Mouse (Mus musculus) embryo, embryonic 10.5 days (tissue): ENCODE measurements around the gene Apom.

ENCODE experiments used
- DNase-seq: peaks from one replicate; pipeline ENCODE4 v3.0.0-alpha.2; 2015; ENCODE audit warnings: low spot score

Apom gene

DNA sequence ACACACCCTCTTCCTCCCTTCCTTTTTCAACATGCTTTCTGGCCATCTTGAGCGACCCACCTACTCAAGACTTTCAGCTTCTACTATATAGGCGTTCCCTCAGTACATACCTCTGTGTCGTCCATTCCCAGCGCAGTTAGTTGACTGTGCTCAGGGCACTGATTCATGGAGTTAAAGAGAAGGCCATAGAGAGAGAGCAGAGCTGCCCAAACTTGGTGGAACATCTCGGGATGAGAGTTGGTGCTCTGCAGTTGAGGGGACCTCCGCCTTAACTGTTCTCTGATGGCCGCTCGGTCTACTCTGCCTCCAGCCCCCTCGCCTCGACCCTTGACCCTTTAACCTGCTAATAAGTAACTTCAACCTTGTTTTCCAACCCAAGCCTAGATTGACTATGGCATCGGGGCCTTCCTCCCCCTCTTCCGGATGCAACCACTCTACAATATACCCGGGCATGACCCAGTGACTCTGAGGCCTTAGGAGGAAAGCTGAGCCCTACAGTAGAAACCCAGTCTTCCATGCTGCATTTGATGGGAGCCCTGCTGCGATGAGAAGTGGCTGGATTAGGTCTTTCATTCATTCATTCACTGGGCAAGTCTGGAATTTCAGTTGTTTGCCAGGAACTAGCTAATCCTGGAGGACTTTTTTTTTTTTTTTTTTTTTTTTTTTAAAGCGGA is at the start of gene Apom:
Apom (minus strand) TSS at position 551 of the 674 bp plus-strand sequence.
- DNase-seq = no peak

GRCm38 (mm10) chr17:35180093-35180492 is 48.2 kb upstream of the Apom start:
- DNase-seq = no peak

GRCm38 (mm10) chr17:35178528-35178927 is 46.7 kb upstream of the Apom start:
- peak; percentile 81 for DNase-seq

DNA sequence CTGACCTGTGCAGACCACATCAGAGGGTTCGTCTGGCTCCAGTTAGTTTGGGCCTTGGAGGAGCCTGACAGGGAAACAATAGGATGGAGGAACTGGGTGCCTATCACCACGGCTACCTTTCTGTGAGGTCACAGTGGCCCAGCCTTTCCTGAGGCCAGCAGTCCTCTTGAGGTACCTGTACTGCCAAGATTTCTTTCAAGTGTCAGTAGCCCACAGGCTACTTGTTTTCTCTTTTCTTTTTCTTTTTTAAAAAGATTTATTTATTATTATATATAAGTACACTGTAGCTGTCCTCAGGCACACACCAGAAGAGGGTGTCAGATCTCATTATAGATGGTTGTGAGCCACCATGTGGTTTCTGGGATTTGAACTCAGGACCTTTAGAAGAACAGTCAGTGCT is 44.1 kb upstream of the Apom start, which contains the start of gene Aif1:
Aif1 (minus strand) TSS at position 101 of the 400 bp plus-strand sequence.
- DNase-seq = no peak

DNA sequence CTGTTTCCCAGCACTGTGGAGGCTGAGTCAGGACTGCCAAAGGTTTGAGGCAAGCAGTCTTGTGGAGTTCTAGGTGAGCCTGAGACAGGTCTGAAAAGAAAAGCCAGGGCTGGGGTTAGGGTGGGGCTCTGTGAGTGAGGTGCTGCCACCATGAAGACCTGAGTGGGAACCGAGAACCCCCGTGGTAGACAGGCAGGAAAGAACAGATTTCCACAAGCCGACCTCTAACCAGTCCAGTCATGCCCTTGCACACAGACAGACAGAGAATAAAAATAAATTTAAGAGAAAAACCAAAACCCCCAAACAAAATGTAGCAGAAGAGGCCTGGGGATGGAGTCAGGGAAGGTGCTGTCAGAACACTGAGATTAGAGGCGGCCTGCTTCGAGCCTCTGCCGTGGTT is 43.5 kb upstream of the Apom start:
- DNase-seq = no peak

- DNase-seq = no peak
These were observed 42.5 kb upstream of the Apom start for GRCm38 (mm10) chr17:35174201-35174977.

GRCm38 (mm10) chr17:35173329-35173728 is 41.5 kb upstream of the Apom start:
- no peak for DNase-seq

GRCm38 (mm10) chr17:35172445-35173234 is 40.8 kb upstream of the Apom start:
- no peak for DNase-seq

GRCm38 (mm10) chr17:35168541-35169207 is 36.8 kb upstream of the Apom start:
- peak; percentile 87 for DNase-seq

DNA sequence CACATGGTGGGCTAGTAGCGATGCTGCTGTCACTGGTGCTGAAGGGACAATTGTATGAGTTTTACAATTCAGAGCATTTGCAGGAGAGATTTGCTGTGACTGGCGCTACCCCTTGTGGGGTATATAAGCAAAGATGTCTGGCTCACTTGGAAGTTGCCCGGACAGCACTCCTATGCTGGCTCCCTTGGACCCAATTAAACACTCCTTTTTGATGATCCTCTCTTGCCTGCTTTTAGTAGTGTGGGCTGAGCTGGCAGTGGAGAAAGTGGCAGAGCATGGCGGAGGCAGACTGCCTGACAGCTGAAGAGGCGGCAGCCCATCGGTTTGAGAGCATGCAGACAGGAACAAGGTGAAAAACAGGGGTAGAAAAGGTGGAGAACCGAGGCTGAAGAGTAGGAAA is 35.9 kb upstream of the Apom start:
- DNase-seq = no peak

- DNase-seq = peak; percentile 81
These were observed 34.6 kb upstream of the Apom start for GRCm38 (mm10) chr17:35166352-35167035.

DNA sequence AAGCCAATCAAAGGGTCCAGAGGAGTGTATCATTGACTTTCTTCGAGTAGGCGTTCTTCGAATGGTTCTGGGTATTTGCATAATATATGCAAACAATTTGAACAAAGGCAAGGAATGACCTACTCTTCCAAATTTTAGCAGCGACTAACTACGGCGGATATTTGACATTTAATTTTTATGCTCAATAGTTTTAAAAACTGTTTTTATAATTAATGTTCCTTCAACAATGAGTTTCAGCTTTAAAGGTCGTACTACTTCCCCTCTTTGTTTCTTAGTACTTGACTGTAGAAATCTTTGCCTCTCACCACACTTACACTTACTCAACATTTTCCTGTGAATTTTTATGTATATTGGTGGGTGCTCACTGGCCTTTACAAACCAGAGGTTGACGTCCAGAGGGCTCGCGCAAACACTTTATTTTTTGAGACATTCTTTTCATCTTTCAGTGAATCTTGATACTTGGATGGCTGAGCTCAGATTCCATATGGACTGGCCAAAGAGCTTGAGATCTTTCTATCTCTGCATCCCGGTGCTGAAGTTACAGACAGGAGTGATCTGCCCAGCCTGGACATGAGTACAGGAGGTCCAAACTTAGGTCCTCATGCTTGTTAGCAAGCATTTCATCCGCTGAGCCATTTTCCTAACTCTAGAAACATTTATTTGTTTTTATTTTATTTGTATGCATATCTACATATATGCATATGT is 33.8 kb upstream of the Apom start:
- no peak for DNase-seq

- peak; percentile 99 for DNase-seq
These were observed 33.0 kb upstream of the Apom start, which contains the start of gene Prrc2a for GRCm38 (mm10) chr17:35164568-35165450. Gene Prrc2a, minus strand, starts transcription at chr17:35164897.

DNA sequence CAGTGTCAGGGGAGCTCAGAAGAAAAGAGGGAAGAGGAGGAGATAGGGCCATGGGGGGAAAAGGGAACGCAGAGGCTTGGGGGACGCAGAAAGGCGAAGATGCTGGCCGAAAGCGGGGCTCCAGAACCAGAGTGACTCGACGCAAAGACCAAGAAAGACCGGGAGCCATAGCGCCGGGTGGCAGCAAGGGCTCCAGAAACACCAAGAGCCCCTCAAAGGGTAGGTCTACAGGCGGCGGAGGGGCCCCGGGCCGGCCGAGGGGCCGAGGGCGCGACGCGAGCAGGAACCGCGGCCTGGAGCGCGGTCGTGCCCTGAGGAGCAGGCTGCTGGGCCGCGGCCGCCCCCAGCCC is 32.3 kb upstream of the Apom start:
- DNase-seq = peak; percentile 11

DNA sequence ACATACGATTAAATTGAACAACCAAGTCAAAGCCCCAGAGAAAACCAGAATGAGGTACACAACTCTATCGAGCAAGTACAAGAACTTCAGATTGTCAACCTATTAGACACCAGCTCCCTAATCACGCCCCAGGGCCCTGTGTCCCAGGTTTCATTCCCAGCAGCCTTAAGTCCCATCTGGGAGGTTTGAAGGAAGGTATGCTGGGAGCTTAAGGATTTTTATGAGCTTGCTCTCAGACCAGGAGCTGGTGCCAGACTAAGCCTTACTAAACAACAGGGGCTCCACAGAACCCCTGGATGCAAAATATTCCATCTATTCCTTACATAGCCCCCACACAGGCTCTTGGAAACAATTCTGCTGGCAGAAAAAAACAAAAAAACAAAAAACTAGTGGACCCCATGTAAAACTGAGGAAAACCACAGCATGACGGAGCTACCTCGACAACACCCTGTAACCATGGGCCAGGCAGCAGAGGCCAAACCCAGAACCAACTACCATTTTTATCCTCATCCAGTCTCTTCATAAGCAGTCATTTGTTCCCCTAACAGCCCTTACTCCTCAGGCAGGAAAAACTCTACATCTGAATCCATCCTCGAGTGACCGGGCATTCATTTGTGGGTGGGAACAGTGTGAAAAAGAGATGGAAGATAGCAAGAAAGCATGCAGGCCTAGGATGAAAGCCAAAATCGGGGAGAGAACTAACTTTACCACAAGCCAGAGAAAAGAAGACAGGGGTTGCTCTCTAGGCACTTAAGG is 31.7 kb upstream of the Apom start:
- peak; percentile 15 for DNase-seq

DNA sequence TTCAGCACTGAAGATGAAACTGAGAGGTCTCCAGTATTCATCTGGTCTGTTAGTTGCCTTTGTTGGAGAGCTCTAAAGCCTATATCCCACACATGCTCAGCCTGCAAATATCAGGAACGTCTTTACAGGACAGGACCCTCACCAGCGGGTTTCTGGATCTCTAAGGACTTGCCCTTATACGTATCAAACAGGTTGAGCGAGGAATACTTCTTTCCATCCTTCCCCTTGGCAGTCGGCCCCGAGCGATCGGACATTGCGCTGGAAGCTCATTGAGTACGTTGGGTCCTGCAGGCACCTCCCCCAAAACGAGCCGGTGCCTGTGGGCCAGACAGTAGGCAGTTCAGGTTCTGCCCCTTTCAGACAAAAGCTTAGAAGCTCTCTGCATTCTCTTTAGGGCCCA is 30.9 kb upstream of the Apom start:
- DNase-seq = no peak

GRCm38 (mm10) chr17:35162121-35162520 is 30.3 kb upstream of the Apom start:
- DNase-seq = no peak

DNA sequence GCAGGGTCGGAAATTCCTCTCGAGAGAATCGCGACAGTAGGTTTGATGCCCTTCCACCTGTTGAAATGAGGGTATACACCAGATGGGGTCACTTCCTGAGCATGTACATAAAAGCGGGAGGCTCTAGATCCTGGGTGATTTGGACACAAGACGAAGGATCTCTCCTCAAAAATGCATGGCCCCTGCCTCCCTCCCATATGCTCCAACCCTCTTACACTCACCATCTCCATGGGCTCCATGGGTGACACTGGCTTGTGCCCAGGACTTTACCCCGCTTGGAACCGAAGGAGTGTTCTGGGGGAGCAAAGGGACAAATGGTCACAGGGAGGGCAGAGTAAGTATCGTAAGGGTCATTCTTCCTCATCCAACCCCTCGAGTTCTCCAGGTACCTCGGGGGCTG is 29.6 kb upstream of the Apom start:
- no peak for DNase-seq

GRCm38 (mm10) chr17:35159638-35160037 is 27.8 kb upstream of the Apom start:
- DNase-seq = no peak
